Mouse (Mus musculus) C2C12 (cell line): ENCODE measurements at regions not wholly inside any gene's neighbourhood (a gene's known extent, or its start where the extent isn't known, plus 50 kb on each side); places are given as distances from the start of the nearest gene placed in this dataset.

ENCODE experiments used
- H3K27me3 ChIP-seq: one replicate; pipeline ENCODE4 v1.6.1; 2011; ENCODE audit not compliant: control insufficient read depth, insufficient read depth, insufficient read length
- H3K36me3 ChIP-seq: one replicate; pipeline ENCODE4 v1.6.1; 2011; ENCODE audit not compliant: control insufficient read depth, insufficient read depth
- H3K4me3 ChIP-seq: one replicate; pipeline ENCODE4 v1.5.1; 2011; ENCODE audit warnings: mild to moderate bottlenecking, control low read depth; ENCODE audit not compliant: poor library complexity, insufficient read depth, severe bottlenecking
- H3K79me2 ChIP-seq: one replicate; pipeline ENCODE4 v1.6.1; 2011; ENCODE audit not compliant: control insufficient read depth, insufficient read depth
- H3K79me3 ChIP-seq: one replicate; pipeline ENCODE4 v1.6.1; 2011; ENCODE audit warnings: low read depth, control low read depth
- H3ac ChIP-seq: one replicate; pipeline ENCODE3; 2011; ENCODE audit warnings: low read depth; ENCODE audit not compliant: control insufficient read depth, insufficient read length
- CEBPB ChIP-seq: IDR thresholded peaks from one replicate; pipeline ENCODE4 v1.6.1; 2011; ENCODE audit warnings: low read depth, mild to moderate bottlenecking, control low read depth, moderate library complexity
- CTCF ChIP-seq: IDR thresholded peaks from one replicate; pipeline ENCODE4 v1.5.1; 2011; ENCODE audit not compliant: control insufficient read depth, insufficient read depth, insufficient read length
- FOSL1 ChIP-seq: IDR thresholded peaks from one replicate; pipeline ENCODE4 v1.8.0; 2011; ENCODE audit warnings: mild to moderate bottlenecking, low read length; ENCODE audit not compliant: poor library complexity, insufficient read depth, severe bottlenecking
- MAX ChIP-seq: IDR thresholded peaks from one replicate; pipeline ENCODE4 v1.6.1; 2011; ENCODE audit warnings: mild to moderate bottlenecking, control low read depth
- MYOD1 ChIP-seq: IDR thresholded peaks from one replicate; pipeline ENCODE4 v1.6.1; 2011; ENCODE audit warnings: low read depth; ENCODE audit not compliant: control insufficient read depth, insufficient read length
- MYOG ChIP-seq: IDR thresholded peaks from one replicate; pipeline ENCODE4 v1.6.1; 2011; ENCODE audit not compliant: control insufficient read depth, insufficient read length; ENCODE audit errors: extremely low read depth
- USF1 ChIP-seq: IDR thresholded peaks from one replicate; pipeline ENCODE4 v1.6.1; 2011; ENCODE audit warnings: low read depth, mild to moderate bottlenecking, control low read depth, moderate library complexity

DNA sequence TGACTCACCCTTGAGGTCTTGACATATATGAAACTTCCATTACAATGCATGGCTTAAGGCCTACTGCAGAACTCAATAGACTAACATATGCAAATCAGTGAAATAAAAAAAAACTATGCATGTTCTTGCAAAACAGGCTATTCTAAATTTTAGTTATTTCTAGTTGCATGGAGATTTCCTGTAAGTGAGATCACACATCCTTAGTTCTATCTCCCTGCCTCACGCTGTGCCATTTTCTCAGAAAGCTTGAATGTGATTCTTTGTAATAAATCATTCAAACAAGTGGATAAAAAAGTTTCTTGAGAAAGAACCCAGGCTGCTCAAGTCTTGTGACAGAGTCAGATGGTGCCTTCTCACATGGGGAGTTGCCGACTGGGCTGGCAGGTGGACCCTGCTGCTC, 228.9 kb upstream of the Gap43 start:
- Histone ChIP-seq H3K4me3 (no peak overlapping the region), H3K79me2 (no peaks in the 10 kb centered on the region), H3K36me3 (no peaks in the 10 kb centered on the region), H3ac (no peak overlapping the region), H3K27me3 (no peaks in the 10 kb centered on the region), H3K79me3 (no peaks in the 10 kb centered on the region)
- TF ChIP-seq MYOG (no peak), CEBPB (no peak), MAX (no peak), MYOD1 (no peak), FOSL1 (no peak), USF1 (no peak), CTCF (no peak)

DNA sequence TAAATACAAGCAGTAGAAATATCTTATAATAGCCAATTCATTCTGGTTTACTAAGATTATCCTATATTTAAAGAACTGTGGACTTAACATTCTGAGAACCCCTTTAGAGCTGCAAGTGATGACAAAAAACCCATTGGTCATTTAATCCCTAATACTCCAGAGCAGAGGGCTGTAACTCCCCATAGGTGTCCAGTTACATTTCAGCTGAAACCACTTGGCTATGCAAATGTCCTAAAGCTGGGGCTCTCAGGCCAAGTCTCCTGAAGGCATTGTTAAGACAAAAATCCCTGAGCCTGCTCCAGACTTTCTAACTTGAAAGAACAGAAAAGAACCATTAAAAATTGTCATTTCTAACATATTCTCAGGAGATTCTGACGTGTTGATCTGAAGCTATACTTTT, 209.1 kb upstream of the Gap43 start:
- Histone ChIP-seq H3K27me3 (no peaks in the 10 kb centered on the region), H3K79me2 (no peaks in the 10 kb centered on the region), H3ac (no peak overlapping the region), H3K36me3 (no peaks in the 10 kb centered on the region), H3K79me3 (no peaks in the 10 kb centered on the region), H3K4me3 (no peak overlapping the region)
- no peak for TF ChIP-seq USF1
- no peak for TF ChIP-seq MYOD1
- TF ChIP-seq MAX: no peak

DNA sequence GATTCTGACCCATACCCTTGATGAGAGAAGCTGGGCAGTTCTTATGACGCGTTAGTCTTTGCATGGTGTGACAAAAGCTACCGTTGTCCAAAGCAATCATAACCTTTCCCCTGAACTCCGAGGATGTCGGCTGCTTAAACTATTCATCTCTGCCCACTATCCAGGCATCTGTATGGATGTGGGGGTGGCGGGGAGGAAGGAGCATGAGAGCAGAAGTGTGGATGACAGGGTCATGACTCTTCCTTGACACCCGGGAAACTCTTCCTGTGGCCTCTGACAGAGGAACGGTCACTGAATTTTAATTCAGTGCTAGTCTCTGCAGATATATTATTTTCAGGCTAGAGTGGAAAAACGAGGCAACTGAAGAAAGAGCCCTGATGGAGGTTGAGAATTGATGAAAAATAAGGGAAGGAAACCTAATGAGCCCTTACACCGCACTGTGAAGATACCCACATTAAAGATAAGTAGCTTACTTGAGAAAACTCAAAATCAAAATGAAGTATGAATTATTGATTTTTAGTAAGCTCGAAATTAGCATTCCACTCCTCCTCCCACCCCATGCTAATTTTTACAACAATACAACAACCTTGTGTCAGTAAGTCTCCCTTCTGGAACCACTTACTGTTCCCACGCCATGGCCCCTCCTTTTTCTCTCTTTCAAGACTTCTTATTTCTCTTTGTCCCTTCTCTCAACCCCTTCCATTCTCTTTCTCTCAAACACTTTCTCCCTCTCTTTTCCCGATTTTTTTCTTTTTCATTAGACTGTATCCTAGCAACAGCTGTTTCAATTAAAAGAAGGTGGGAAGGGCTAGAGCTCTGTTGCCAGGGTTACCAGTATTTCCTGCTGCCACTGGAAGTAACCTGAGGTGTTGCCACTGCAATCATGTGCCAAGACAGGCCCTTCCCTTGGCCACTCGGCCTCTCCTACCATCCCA, 206.0 kb upstream of the Gap43 start:
- no peaks in the 10 kb centered on the region for H3K79me3 ChIP-seq
- no peak overlapping the region for H3ac ChIP-seq
- H3K4me3 ChIP-seq: no peak overlapping the region
- TF ChIP-seq USF1: no peak
- TF ChIP-seq FOSL1: no peak
- no peak for TF ChIP-seq CEBPB
- no peak for TF ChIP-seq MYOG
- TF ChIP-seq CTCF: no peak
- no peaks in the 10 kb centered on the region for H3K36me3 ChIP-seq
- H3K27me3 ChIP-seq: no peaks in the 10 kb centered on the region
- no peaks in the 10 kb centered on the region for H3K79me2 ChIP-seq

DNA sequence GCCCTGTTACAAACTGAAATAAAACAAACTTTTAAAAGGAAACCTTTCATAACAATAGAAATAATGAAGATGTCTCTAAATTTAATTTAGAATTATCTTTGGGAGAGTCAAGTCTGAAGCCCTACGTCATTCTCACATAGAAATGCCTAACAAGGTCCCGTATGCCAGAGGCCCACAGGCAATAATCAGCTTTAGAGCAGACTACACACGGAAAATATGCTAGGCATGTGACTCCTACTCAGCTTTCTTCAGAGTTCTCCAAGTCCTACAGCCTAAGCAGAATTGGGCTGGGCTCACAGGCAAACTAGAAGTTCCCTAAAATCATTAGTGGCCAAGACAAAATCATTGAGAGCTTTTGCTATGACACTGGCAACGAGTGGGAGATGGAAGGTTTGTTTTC, 176.9 kb upstream of the Gap43 start:
- H3K79me2 ChIP-seq: no peaks in the 10 kb centered on the region

DNA sequence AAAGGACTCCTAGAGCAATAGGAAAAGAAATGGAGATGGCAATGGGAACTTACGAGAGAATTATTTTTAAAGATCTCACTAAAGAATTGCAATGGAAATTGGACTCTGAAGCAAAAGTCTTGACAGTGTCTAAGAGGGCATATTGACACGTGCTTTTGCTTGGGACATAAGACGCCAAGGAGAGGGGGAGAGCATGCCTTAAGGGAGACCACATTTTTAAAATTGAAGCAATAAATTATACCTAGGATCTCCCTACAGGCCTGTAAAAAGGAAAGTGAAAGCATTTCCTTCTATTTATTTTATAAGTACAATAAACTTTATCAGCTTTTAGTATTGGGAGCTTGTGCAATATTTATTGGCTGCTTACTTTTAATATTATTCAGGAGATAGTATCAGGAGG, 175.5 kb upstream of the Gap43 start:
- Histone ChIP-seq H3K36me3 (no peaks in the 10 kb centered on the region), H3K79me2 (no peaks in the 10 kb centered on the region), H3K4me3 (no peak overlapping the region), H3K27me3 (no peaks in the 10 kb centered on the region), H3ac (no peak overlapping the region), H3K79me3 (no peaks in the 10 kb centered on the region)
- TF ChIP-seq CTCF (no peak), USF1 (no peak)

More for the DNA sequence above, 176.9 kb upstream of the Gap43 start:
- no peaks in the 10 kb centered on the region for H3K27me3 ChIP-seq
- no peak overlapping the region for H3ac ChIP-seq
- TF ChIP-seq CTCF (no peak), USF1 (no peak), CEBPB (no peak), MYOD1 (no peak), FOSL1 (no peak), MYOG (no peak), MAX (no peak)
- H3K79me3 ChIP-seq: no peaks in the 10 kb centered on the region
- no peak overlapping the region for H3K4me3 ChIP-seq
- no peaks in the 10 kb centered on the region for H3K36me3 ChIP-seq

DNA sequence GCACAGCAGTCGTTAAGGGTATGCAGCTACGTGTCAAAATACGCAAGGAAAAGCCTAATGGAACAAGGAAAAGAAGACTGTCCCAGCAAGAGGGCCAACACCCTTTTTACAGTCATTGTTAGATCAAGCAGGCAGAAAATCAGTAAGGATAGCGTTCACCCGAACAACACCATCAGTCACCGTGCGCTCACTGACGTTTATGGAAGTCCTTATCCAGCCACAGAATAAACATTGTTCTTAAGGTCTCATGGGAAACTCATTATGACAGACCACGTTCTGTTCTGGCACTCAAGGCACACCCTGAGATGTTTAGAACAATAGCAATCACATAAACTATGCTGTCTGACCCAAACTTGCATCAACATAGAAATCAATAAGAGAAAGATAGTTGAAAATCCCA, 164.7 kb upstream of the Gap43 start:
- TF ChIP-seq CTCF: no peak
- TF ChIP-seq MYOG: no peak
- no peak for TF ChIP-seq MYOD1
- no peak for TF ChIP-seq CEBPB
- TF ChIP-seq FOSL1: no peak
- TF ChIP-seq MAX: no peak
- no peak for TF ChIP-seq USF1

More for the DNA sequence above, 164.7 kb upstream of the Gap43 start:
- H3ac ChIP-seq: no peak overlapping the region
- no peaks in the 10 kb centered on the region for H3K79me3 ChIP-seq
- no peaks in the 10 kb centered on the region for H3K36me3 ChIP-seq
- no peaks in the 10 kb centered on the region for H3K79me2 ChIP-seq
- H3K27me3 ChIP-seq: no peaks in the 10 kb centered on the region
- H3K4me3 ChIP-seq: no peak overlapping the region
